Mouse (Mus musculus) right cerebral cortex, postnatal 25 days (tissue): ENCODE measurements at regions not wholly inside any gene's neighbourhood (a gene's known extent, or its start where the extent isn't known, plus 50 kb on each side); places are given as distances from the start of the nearest gene placed in this dataset.

Experiments used
- DNase-seq: peaks from one replicate; pipeline ENCODE4 v3.0.0; 2022

DNA sequence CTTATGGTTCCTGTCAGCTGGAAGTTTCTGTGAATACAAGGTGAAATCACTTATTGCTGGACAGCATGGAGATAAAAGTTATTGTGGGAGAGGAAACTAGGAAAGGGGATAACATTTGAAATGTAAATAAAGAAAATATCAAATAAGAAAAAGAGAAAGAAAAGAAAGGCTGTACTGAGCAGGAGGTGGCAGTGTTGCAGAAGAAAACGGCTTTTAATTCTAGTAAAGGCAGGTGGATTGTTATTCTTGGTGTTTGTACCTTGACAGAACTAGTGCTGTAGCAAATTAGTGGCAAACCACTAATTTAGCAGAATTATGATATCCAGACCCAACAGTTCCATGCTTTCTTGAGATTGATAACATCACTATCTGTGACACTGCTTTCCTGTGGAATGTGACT lies 52.6 kb downstream of the Gm10358 start:
- DNase-seq: no peak

DNA sequence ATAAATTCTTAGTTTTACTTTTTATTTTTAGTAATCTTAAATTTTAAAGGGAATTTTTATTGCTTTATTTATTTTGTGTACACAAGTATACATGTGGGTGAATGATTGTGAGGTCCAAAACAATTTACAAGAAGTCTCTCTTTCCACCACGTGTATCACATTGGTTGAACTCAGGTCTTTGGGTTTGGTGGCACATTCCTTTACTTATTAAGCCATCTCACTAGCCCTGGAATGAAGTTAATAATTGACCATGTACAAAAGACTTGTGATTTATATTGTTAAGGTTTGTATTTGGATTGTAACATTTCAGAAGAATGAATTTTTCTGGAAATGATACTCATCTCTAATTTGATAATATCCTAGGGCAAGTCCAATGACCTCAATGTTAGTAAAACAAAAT lies 56.2 kb downstream of the Gm10358 start:
- no peak for DNase-seq

DNA sequence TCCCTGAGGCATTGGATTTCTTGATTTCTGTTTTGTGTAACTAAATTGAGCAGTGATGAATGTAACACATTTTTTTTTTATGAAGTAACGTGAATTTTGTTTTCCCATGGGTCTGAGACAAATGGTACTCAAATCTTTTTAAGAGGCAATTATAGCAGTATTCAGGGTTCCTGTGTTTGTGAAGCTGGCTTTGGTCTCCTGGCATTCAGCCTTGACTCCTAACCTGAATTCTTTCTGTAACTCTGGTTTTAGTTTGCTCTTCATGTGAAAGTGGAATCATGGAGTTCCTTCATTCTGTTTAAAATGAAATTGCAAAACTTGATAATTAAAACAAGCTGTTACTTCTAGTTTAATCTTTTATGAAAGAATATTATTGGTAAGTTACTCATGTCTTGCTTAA lies 58.3 kb downstream of the Gm10358 start:
- DNase-seq: no peak

DNA sequence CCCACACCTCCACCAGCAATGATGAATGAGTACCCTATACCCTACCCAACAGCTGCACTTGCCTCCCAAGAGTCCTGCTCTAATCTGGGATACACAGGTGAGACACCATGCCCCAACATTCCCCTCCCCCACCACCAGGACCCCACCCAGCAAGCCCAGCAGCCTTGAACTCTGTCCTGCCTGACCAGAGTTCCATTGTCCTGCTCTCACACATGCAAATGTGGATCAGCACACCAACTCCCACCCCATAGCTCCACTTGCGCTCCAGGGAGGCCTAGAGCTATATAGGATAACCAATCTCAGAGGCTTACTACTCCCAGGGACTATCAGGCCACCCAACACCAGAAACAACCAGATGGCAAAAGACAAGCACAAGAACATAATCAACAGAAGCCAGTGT lies 85.8 kb downstream of the Gm10358 start:
- DNase-seq: no peak

DNA sequence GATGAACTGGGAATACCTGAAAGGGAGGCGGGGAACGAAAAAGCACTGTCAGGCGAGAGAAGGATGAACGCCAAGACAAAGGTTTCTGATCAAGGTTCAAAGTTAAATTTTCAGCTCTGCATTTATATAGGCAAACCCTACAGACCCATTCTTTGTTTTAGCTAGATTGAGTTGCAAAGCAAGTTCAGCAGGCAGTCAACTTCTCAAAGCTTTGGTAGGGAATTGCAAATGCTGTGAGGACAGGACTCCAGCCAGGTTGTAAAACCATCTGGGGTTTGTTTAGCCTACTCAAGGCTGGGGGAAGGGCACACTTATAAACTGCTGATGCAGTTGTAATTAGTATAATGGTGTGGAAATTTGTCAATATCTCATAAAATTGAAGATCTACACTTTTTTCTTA lies 87.9 kb downstream of the Gm10358 start:
- no peak for DNase-seq

DNA sequence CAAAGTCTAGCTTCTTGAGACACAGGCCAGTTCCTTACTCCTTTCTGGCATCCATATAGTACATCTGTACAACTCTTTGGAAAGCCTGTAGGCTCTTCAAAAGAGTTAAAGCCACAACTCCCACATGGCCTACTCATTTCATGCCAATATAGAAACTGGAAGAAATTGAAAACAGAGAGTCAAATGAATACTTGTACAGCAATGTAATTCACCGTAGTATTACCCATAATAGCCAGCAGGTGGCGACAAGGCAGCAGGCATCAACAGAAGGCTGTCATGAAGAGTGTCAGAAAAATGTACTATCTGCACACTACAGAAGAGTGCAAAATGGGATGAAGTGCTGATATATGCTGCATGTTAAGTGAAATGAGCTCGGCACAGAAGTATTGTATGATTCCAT lies 90.5 kb downstream of the Gm10358 start:
- DNase-seq: peak; percentile 26

DNA sequence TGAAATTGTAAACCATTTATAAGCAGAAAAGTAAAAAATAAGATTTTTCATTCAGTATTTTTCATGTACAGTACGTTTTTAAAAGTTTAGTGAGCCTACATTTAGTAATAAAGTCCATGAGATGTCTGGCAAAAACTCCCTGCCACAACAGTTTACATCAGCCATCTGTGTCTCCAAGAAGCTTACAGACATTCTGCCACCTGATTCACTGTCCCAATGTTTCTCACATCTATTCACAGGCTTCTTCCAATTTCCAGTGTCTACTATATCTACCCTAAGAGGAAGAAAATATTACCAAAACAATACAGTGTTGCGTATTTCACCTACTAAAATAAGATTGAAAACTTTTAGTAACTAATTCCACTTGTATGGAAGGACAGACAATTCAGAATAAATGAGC lies 95.7 kb downstream of the Rasd2 start:
- DNase-seq: no peak

DNA sequence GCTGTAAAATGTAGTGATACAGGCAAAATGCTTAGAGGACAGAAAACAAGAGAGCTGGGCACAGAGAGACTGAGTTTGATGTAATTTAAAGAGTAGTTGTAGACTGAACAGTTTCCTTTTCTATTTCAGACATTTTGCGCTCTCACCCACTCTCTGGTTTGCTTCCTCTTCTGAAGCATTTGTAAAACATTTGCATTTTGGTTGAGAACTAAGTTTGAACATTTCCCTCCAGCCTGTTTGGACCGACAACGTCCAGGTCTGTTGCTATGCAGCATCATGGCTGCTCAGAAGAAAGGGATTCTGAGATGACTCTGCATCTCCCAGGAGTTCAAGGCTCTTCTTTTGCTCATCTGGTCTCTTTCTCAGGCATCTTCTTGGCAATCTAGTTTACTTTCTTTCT lies 78.2 kb downstream of the Rasd2 start:
- DNase-seq: no peak

DNA sequence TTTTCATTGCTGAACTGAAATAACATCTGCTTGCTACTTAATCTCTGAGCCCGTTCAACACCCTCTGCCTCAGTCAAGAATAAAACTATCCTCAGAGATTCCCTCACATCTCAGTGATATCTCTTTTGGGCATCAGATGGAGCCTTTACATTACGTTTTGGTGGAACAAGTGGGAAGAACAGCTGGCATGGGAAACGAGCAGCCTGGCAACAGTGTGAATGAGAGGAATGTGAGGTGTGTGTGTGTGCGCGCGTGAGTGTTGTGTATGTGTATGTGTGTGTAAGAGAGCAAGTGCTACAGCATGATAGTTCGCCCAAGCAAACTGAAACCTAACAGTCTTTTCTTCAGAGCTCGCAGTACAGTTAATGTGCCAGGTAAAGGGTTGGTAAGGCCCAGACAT lies 76.2 kb downstream of the Rasd2 start:
- DNase-seq: peak; percentile 11
